Mouse (Mus musculus) olfactory bulb, adult 2 months (tissue): ENCODE data around the gene Tmbim1. TPM values are rescaled to one million over a fixed set of nuclear protein-coding genes. Genes with fewer than 3 reads are reported as not detected.

Experiments used
- H3K27ac ChIP-seq: fragments of 200-500 bp; 2 replicates; pipeline ENCODE4 v1.5.1; 2012; ENCODE audit warnings: low read depth, low read length; ENCODE audit not compliant: insufficient read depth
- H3K4me1 ChIP-seq: fragments of 200-500 bp; 2 replicates; pipeline ENCODE4 v1.6.1; 2012; ENCODE audit warnings: low read length; ENCODE audit not compliant: control insufficient read depth, insufficient read depth
- H3K4me3 ChIP-seq: fragments of 200-500 bp; 2 replicates; pipeline ENCODE4 v1.5.1; 2012; ENCODE audit warnings: mild to moderate bottlenecking, low read depth, low read length, moderate library complexity; ENCODE audit not compliant: insufficient read depth
- CTCF ChIP-seq: fragments of 200-500 bp; IDR thresholded peaks from 2 replicates; pipeline ENCODE4 v1.5.1; 2012; ENCODE audit warnings: low read depth, mild to moderate bottlenecking, low read length, moderate library complexity; ENCODE audit not compliant: insufficient read depth
- POLR2A ChIP-seq: fragments of 200-500 bp; IDR thresholded peaks from 2 replicates; pipeline ENCODE4 v1.6.1; 2012; ENCODE audit warnings: mild to moderate bottlenecking, low read depth, low read length, moderate library complexity; ENCODE audit not compliant: insufficient read depth
- WGBS: fragments of 180-500 bp; shearing (Covaris S2); methylation state at CpG from one replicate; pipeline ENCODE4 v1.1.7; 2018; 5-methylcytosine and 5-hydroxymethylcytosine counted together
- polyA plus RNA-seq: library from polyadenylated mRNA; stranded (reverse); fragments of >200 nt; gene quantifications from 2 replicates; pipeline ENCODE4 v1.2.4, GENCODE M21; 2012; ENCODE audit warnings: low replicate concordance; ENCODE audit not compliant: missing spikeins, insufficient read depth, insufficient read length

Gene Tmbim1
- polyA plus RNA-seq, 1 experiment, result 36.6 TPM

DNA sequence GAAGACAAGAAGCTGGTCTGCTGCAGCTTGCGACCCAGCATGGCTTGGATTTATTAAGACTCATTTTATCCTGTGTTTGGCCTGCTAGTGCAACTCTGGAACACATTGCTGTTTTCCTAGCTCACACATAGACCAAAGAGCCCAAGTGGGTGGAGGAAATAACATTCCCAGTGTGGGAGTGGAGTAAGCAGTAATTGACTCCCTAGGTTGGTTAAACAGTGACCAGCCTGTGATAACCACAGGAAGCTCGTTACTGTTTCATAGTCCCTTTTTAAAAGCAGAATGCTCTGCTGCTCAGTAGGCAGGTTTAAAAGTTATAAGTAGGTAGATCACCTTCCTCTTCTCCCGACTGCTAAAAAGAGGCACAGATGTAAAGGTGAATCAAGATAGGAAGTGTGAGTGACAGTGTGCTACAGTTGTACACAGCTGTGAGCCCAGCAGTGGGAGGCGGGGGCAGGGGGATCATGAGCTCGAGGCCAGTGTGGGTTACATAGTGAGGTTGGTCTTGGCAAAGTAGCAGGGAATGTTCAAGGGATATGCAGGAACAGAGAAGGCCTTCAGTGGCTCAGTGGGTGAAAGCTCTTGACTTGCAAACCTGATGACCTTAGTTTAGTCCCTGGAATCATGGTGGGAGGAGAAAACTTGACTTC is 56.0 kb downstream of the Tmbim1 start:
- WGBS, result 56% methylated on average over 5 of the region's 5 CpGs
- no peak for TF ChIP-seq POLR2A
- TF ChIP-seq CTCF, result no peak
- H3K4me3 ChIP-seq, result no peak overlapping the region
- H3K27ac ChIP-seq, result peak overlapping the region; percentile 23; the same call in 1 of the 2 replicates
- H3K4me1 ChIP-seq, result peaks cover 5% of the 10 kb centered on the region; the same call in 1 of the 2 replicates

DNA sequence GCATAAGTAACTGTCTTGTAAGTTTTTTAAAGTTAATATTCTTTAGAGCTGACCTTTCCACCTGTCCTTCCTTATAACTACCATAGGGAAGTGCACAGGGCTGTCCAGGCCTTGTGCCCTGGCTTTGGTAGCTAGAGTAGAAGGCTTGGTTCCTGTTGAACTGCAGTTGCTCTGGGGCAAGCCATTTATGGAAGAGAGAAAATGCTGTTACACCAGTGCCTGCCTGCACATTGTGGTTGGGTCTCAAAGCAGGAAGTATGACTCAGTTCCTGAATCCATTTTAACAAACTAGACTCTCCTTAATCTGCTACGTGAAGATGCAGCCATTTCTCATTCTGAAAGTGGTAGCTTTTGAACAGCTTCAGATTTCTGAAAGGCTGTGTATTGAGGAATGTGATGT is 56.6 kb downstream of the Tmbim1 start:
- H3K4me1 ChIP-seq, result peaks cover 5% of the 10 kb centered on the region; the same call in 1 of the 2 replicates
- TF ChIP-seq POLR2A, result no peak
- TF ChIP-seq CTCF, result no peak
- no peak overlapping the region for H3K4me3 ChIP-seq
- no peak overlapping the region for H3K27ac ChIP-seq
- 22% methylated on average over 1 of the region's 1 CpGs for WGBS

- Histone ChIP-seq H3K27ac (no peak overlapping the region), H3K4me3 (no peak overlapping the region), H3K4me1 (peaks cover 11% of the 10 kb centered on the region; the same call in 1 of the 2 replicates)
- no peak for TF ChIP-seq POLR2A
- no peak for TF ChIP-seq CTCF
- WGBS, result 64% methylated on average over 2 of the region's 2 CpGs
These were observed 59.9 kb downstream of the Tmbim1 start for GRCm38 (mm10) chr1:74245525-74245924.

- Histone ChIP-seq H3K27ac (0 out of 2 replicates have a peak overlapping the region, but pooled peaks have one; percentile 56), H3K4me3 (no peak overlapping the region), H3K4me1 (peaks cover 15% of the 10 kb centered on the region)
- TF ChIP-seq POLR2A (no peak), CTCF (no peak)
- 64% methylated on average over 4 of the region's 4 CpGs for whole genome bisulfite sequencing
These were observed 64.6 kb downstream of the Tmbim1 start for GRCm38 (mm10) chr1:74240832-74241231.

GRCm38 (mm10) chr1:74240311-74240710 is 65.1 kb downstream of the Tmbim1 start:
- 23% methylated on average over 6 of the region's 6 CpGs for WGBS
- no peak overlapping the region for H3K4me3 ChIP-seq
- TF ChIP-seq CTCF (no peak), POLR2A (no peak)
- H3K27ac ChIP-seq, result peak overlapping the region; percentile 56
- H3K4me1 ChIP-seq, result peaks cover 15% of the 10 kb centered on the region

DNA sequence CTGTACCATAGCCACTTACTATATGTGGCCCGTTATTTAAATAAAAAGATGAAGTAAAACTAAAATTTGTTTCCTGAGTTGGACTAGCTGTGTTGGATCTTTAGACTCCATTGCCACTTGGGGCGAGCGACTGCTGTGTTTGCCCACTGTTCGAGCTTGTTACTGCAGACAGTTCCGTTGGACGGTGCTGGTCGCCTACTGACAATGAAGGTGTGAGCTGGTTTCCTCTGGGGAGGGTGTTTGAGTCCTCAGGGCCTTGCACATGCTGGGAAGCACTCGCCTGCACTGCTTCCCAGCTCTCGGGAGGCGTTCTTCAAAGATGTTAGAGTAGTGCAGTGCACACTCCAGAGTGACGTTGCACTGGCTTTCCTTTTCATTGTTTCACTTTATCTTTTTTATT is 65.8 kb downstream of the Tmbim1 start:
- Histone ChIP-seq H3K4me3 (0 out of 2 replicates have a peak overlapping the region, but pooled peaks have one; percentile 2), H3K4me1 (peaks cover 15% of the 10 kb centered on the region), H3K27ac (no peak overlapping the region)
- 27% methylated on average over 11 of the region's 11 CpGs for WGBS
- TF ChIP-seq CTCF, result no peak

DNA sequence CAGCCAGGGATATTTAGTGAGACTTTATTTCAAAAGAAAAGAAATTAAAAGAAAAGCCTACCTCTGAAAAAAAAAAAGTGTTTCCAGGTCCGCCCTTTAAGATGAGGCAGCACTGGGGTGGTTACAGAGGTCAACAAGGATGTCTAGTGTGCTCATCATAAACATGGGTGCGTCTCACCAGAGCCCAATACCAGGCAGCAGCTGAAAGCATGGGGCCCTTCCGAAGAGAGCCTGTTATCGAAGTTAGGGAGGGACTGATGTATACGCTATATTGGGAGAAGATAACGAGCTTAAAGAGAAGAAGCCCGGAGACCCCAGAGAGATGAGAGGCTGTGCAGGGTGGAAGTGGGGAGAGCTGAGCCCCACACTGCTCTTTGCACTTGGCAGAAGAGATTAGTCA is 66.3 kb downstream of the Tmbim1 start:
- Histone ChIP-seq H3K4me1 (peaks cover 15% of the 10 kb centered on the region), H3K4me3 (peak overlapping the region; percentile 14; the same call in 1 of the 2 replicates), H3K27ac (no peak overlapping the region)
- TF ChIP-seq CTCF (no peak), POLR2A (no peak)
- WGBS, result 39% methylated on average over 7 of the region's 7 CpGs

Other genes with a start within 250 kb of the Tmbim1 start
- not detected in 2 replicates for gene Tns1, start 181.2 kb downstream of the Tmbim1 start, polyA plus RNA-seq
- gene Rufy4, start 180.1 kb downstream of the Tmbim1 start, polyA plus RNA-seq, result not detected in 2 replicates
- not detected in 2 replicates for gene Cxcr2, start 151.6 kb downstream of the Tmbim1 start, polyA plus RNA-seq
- gene Cxcr1, start 111.0 kb downstream of the Tmbim1 start, polyA plus RNA-seq, result not detected in 2 replicates
- gene Arpc2, start 69.5 kb downstream of the Tmbim1 start, polyA plus RNA-seq, result not detected in 2 replicates
- not detected in 2 replicates for gene Gpbar1, start 27.1 kb downstream of the Tmbim1 start, polyA plus RNA-seq
- not detected in 2 replicates for gene Aamp, start 20.9 kb downstream of the Tmbim1 start, polyA plus RNA-seq
- not detected in 2 replicates for gene Pnkd, start 20.7 kb downstream of the Tmbim1 start, polyA plus RNA-seq
- gene Catip, start 56.5 kb upstream of the Tmbim1 start, polyA plus RNA-seq, result not detected in 2 replicates
- not detected in 2 replicates for gene Slc11a1, start 69.6 kb upstream of the Tmbim1 start, polyA plus RNA-seq
- gene Ctdsp1, start 85.9 kb upstream of the Tmbim1 start, polyA plus RNA-seq, result not detected in 2 replicates
- gene Vil1, start 103.8 kb upstream of the Tmbim1 start, polyA plus RNA-seq, result not detected in 2 replicates
- not detected in 2 replicates for gene Cnot9, start 200.4 kb upstream of the Tmbim1 start, polyA plus RNA-seq
- not detected in 2 replicates for gene Plcd4, start 237.3 kb upstream of the Tmbim1 start, polyA plus RNA-seq
- gene Usp37, start 238.7 kb upstream of the Tmbim1 start, polyA plus RNA-seq, result not detected in 2 replicates